ENCODE assay signal across 18 mouse cellular contexts in the genomic region with DNA sequence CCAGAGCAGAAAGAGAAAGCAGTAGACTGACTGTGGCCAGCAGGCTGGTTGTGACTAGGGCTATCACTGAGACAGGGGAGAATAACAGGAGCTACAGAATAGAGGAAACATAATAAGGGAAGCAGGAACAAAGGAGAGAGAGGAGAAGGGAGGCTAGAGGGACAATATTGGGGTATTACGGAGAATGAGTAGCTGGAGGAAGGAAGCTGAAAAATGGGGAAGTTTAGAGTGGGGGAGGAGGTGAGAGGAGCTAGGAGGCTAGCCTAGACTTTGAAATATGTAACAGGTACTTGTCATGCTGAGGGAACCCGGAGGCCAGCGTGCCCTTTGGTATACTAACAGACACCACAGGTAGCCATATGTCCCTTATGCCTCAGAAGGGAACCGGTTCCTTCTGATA. TPM values are rescaled to one million over a fixed set of nuclear protein-coding genes. Genes with fewer than 3 reads are reported as not detected.
"Had no signal": no experiment of that assay in that cellular context is flagged by ENCODE, and none has a peak within 500 bp of the region (broad histone marks: within the 10 kb centered on the region; RNA-seq: fewer than 3 reads in every experiment).

No protein-coding gene starts in this region.

- ATAC-seq: liver, postnatal 0 days; lung, postnatal 0 days; midbrain, embryonic 13.5 days; midbrain, embryonic 15.5 days had no signal

- H3K27me3 ChIP-seq: lung, embryonic 15.5 days; megakaryocyte, embryonic 14.5 days; midbrain, embryonic 13.5 days; midbrain, embryonic 15.5 days; neural tube, embryonic 12.5 days had no signal

- DNase-seq: liver, postnatal 0 days; lung, adult 2 months; lung, postnatal 14 days; lung, postnatal 36 days; right cerebral cortex, postnatal 25 days; right cerebral cortex, postnatal 4 days; spleen, adult 18-20 months; thymus, adult 18-20 months; thymus, postnatal 14 days; thymus, postnatal 36 days had no signal

- H3K36me3 ChIP-seq: lung, embryonic 15.5 days; midbrain, embryonic 13.5 days; midbrain, embryonic 15.5 days; neural tube, embryonic 12.5 days had no signal

- H3K9me3 ChIP-seq: lung, embryonic 15.5 days; midbrain, embryonic 13.5 days; midbrain, embryonic 15.5 days; neural tube, embryonic 12.5 days had no signal

- H3K9ac ChIP-seq: liver, postnatal 0 days; lung, embryonic 15.5 days; midbrain, embryonic 13.5 days; midbrain, embryonic 15.5 days; neural tube, embryonic 12.5 days had no signal

- H3K4me3 ChIP-seq: lung, embryonic 15.5 days; megakaryocyte, embryonic 14.5 days; midbrain, embryonic 13.5 days; midbrain, embryonic 15.5 days; neural tube, embryonic 12.5 days had no signal

- H3K4me1 ChIP-seq: lung, embryonic 15.5 days; megakaryocyte, embryonic 14.5 days; midbrain, embryonic 13.5 days; midbrain, embryonic 15.5 days; neural tube, embryonic 12.5 days had no signal

- H3K27ac ChIP-seq: lung, embryonic 15.5 days; macrophage; midbrain, embryonic 13.5 days; midbrain, embryonic 15.5 days; neural tube, embryonic 12.5 days had no signal

RNA-seq across cellular contexts. Expression of gene Prom1, which starts 25.7 kb away (rescaled TPM):
- total RNA-seq: monocyte, adult 5-6 weeks had no signal
